Mouse (Mus musculus) retina, embryonic 14.5 days (tissue): ENCODE data around the gene Ppat.

Source experiments
- DNase-seq: peaks from one replicate; pipeline ENCODE4 v3.0.0-alpha.2; 2015; ENCODE audit warnings: low spot score

Ppat gene

DNA sequence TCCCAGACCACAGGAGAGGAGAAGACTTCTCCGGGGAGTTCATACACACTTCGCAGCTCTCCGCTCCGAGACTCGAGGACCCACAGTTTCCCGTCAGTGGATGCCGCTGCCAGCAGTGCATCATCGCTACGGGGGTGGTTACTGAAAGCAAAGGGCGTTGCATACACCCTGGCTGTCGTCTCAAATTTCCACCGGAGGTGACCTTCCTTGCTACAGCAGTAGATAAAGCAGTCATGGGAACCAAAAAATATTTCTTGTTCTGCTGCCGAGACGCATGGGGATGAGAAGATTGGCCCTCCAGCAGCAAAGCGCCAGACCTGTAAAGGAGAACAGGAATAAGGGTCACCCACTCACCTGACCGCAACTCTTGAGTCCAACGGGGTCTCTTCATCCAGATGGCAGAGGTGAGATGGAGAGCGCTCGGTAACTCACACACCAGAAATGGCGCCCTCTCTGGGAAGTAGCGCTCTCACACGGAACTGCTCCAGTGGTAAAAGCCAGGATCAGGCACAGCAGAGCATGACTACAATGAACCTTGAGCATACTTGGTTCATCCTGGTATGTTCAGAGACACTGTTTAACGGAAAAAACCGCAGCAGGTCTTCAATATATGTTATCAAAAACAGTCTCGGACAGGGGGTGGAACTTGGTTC is 75.1 kb downstream of the Ppat start:
- no peak for DNase-seq

GRCm38 (mm10) chr5:76869553-76869952 is 81.8 kb downstream of the Ppat start:
- DNase-seq, result no peak

- DNase-seq, result no peak
Observed at GRCm38 (mm10) chr5:76868693-76869286, 82.6 kb downstream of the Ppat start.

DNA sequence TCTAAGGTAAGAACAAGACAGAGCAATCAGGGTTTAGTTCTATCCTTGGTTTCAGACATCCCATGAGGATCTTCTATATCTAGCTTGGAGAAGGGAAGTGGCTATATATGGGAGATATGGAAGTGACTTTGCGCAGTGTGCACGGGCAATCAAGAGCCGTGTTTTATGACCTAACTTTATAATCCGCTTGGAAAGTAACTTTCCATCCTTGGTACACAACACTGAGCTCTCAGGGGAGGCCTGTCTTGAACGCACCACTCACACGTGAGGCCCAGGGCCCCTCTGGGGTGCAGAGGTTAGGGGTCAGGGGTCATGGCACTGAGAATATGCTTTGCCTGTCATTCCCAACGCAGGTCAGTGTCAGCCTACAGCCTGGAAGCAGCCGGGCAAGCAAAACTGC is 84.6 kb downstream of the Ppat start:
- no peak for DNase-seq
